Mouse (Mus musculus): ENCODE data around the gene Cdca8.

Gene Cdca8

DNA sequence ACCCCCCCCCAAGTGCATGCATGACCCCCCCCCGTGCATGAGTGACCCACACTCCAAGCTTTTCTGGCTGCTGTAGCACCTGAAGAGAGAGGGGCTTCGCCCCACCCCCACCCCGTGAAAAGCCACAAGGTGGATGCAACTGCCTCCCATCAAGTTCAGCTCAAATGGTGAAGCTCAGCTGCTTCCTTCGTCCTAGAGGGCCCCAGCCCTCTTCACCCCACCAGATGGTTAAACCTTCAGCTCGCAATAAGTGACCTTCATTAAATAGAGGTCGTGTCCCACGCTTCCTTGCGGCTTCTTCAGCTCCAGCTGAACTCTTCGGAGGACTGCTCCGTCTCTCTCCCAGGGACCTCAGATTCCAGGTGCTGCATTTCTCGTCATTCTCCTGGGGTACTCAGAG lies 58.5 kb downstream of the Cdca8 start, which contains the start of gene Epha10:
Gene Epha10 (plus strand): TSS at position 301 of the 400 bp plus-strand sequence.
- DNase-seq (ENCODE audit: low spot score in 2 of 2): no peak

DNA sequence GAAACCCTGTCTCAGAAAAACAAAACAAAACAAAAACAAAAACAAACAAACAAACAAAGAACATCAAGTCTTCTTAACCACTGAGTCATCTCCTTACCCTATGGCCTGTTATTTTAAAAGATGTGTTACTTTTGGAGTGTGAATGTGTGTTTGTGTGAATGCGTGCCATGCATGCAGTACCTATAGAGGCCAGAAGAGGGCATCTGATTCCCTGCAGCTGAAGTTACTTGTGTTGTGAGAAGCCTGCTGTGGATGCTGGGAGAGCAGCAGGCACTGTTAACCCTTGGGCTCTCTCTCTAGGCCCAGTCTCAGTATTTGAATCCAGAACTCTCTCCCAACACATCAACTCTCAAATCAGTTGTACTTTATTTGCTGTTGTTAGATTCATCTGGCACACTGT lies 66.4 kb downstream of the Cdca8 start:
- no peak for DNase-seq (ENCODE audit: low spot score in 2 of 2)
